Mouse (Mus musculus): Measurements from ENCODE around the gene Olfr272.

Olfr272 gene

GRCm38 (mm10) chr4:52919078-52919477 lies at the start of gene Olfr272:
Gene Olfr272 (minus strand): TSS chr4:52919178.
- no peak for DNase-seq (ENCODE audit: low spot score)

- DNase-seq (ENCODE audit: low spot score), result no peak
These were observed 45.3 kb upstream of the Olfr272 start, which contains the start of gene Olfr270 for GRCm38 (mm10) chr4:52964247-52964646. Gene Olfr270 (plus strand): TSS chr4:52964547.

- peak; percentile 4 for DNase-seq (ENCODE audit: low spot score)
These were observed 39.7 kb upstream of the Olfr272 start for GRCm38 (mm10) chr4:52958693-52959092.

- DNase-seq (ENCODE audit: low spot score), result no peak
These were observed 30.0 kb upstream of the Olfr272 start for GRCm38 (mm10) chr4:52949005-52949404.

- no peak for DNase-seq (ENCODE audit: low spot score)
These were observed 27.7 kb upstream of the Olfr272 start for GRCm38 (mm10) chr4:52946665-52947064.

GRCm38 (mm10) chr4:52930480-52930879 lies 11.5 kb upstream of the Olfr272 start:
- DNase-seq (ENCODE audit: low spot score), result no peak

- no peak for DNase-seq (ENCODE audit: low spot score)
These were observed 1.7 kb downstream of the Olfr272 start for GRCm38 (mm10) chr4:52917311-52917688.

- no peak for DNase-seq (ENCODE audit: low spot score)
These were observed 2.2 kb downstream of the Olfr272 start for GRCm38 (mm10) chr4:52916659-52917310.

- no peak for DNase-seq (ENCODE audit: low spot score)
These were observed 6.6 kb downstream of the Olfr272 start for GRCm38 (mm10) chr4:52912409-52912808.

GRCm38 (mm10) chr4:52909542-52909941 lies 9.4 kb downstream of the Olfr272 start:
- DNase-seq (ENCODE audit: low spot score), result no peak

- no peak for DNase-seq (ENCODE audit: low spot score)
These were observed 54.8 kb downstream of the Olfr272 start for GRCm38 (mm10) chr4:52864156-52864555.

All from testis, postnatal 14 days (tissue).